Mouse (Mus musculus): Measurements from ENCODE around the gene Mgat5.

GRCm38 (mm10) chr1:127459015-127459451 lies 254.2 kb downstream of the Mgat5 start:
- TF ChIP-seq CTCF (IDR thresholded peaks at IDR 0.05; ENCODE audit: low read depth, low read length): peak; percentile 48
- TF ChIP-seq POLR2A (IDR thresholded peaks at IDR 0.05; ENCODE audit: borderline replicate concordance, low read depth, low read length): no peak
